Mouse (Mus musculus) lung, adult 2 months (tissue): Measurements from ENCODE around the gene Map7d2. TPM values are rescaled to one million over a fixed set of nuclear protein-coding genes. Genes with fewer than 3 reads are reported as not detected.
"Not testable (repeated sequence)": the region's sequence is repeated elsewhere in the genome, so short reads cannot be mapped to it uniquely, and the experiment has no call there.

ENCODE experiments used
- DNase-seq: peaks from one replicate; pipeline ENCODE4 v3.0.0; 2022
- H3K4me1 ChIP-seq: fragments of 200-500 bp; 2 replicates; pipeline ENCODE4 v1.6.1; 2011; ENCODE audit warnings: low read length; ENCODE audit not compliant: control insufficient read depth, insufficient read depth
- H3K4me3 ChIP-seq: fragments of 200-500 bp; replicated peaks from 2 replicates; pipeline ENCODE3; 2011; ENCODE audit warnings: low read depth, mild to moderate bottlenecking, control low read depth, low read length; ENCODE audit errors: extremely low read depth
- CTCF ChIP-seq: fragments of 200-500 bp; IDR thresholded peaks from 2 replicates; pipeline ENCODE4 v1.5.1; 2011; ENCODE audit warnings: mild to moderate bottlenecking, low read length, control low read depth; ENCODE audit not compliant: insufficient read depth
- POLR2A ChIP-seq: fragments of 200-500 bp; IDR thresholded peaks from 2 replicates; pipeline ENCODE4 v1.6.1; 2011; ENCODE audit warnings: low read depth, mild to moderate bottlenecking, control low read depth, low read length, borderline replicate concordance; ENCODE audit errors: extremely low read depth
- WGBS: fragments of 180-500 bp; shearing (Covaris S2); methylation state at CpG from one replicate; pipeline ENCODE4 v1.1.7; 2018; 5-methylcytosine and 5-hydroxymethylcytosine counted together
- polyA plus RNA-seq: library from polyadenylated mRNA; depleted of rRNA; stranded (reverse); fragments of >200 nt; gene quantifications from 2 replicates; pipeline ENCODE4 v1.2.3, GENCODE M21; 2012

Gene Map7d2
- polyA plus RNA-seq, 1 experiment = 0.06 TPM

- no peak for TF ChIP-seq CTCF
- no peak for TF ChIP-seq POLR2A
- Histone ChIP-seq H3K4me3 (peak overlapping the region; percentile 5), H3K4me1 (0 out of 2 replicates have a peak, but pooled peaks cover 2% of the 10 kb centered on the region)
- WGBS = 24% methylated on average over 63 of the region's 65 CpGs
- DNase-seq = no peak
Observed at GRCm38 (mm10) chrX:159414829-159415673, 679 bp downstream of the Map7d2 start.

- 84% methylated on average over 3 of the region's 3 CpGs for WGBS
- DNase-seq, H3K4me3 ChIP-seq, H3K4me1 ChIP-seq: not testable (repeated sequence)
Observed at GRCm38 (mm10) chrX:159430507-159430906, 16.1 kb downstream of the Map7d2 start.

GRCm38 (mm10) chrX:159442128-159442527 lies 27.8 kb downstream of the Map7d2 start:
- 27% methylated on average over 3 of the region's 3 CpGs for WGBS
- TF ChIP-seq CTCF (no peak), POLR2A (no peak)
- no peak overlapping the region for H3K4me3 ChIP-seq
- peak; percentile 4 for DNase-seq
- no peaks in the 10 kb centered on the region for H3K4me1 ChIP-seq

- no peak overlapping the region for H3K4me3 ChIP-seq
- DNase-seq = no peak
- WGBS = 94% methylated on average over 1 of the region's 1 CpGs
- no peak for TF ChIP-seq POLR2A
- no peak for TF ChIP-seq CTCF
- H3K4me1 ChIP-seq = no peaks in the 10 kb centered on the region
Observed at GRCm38 (mm10) chrX:159447133-159447532, 32.8 kb downstream of the Map7d2 start.

GRCm38 (mm10) chrX:159459006-159459654 lies 44.8 kb downstream of the Map7d2 start:
- 69% methylated on average over 7 of the region's 7 CpGs for WGBS

GRCm38 (mm10) chrX:159474799-159475198 lies 60.4 kb downstream of the Map7d2 start:
- DNase-seq = no peak
- H3K4me1 ChIP-seq = no peaks in the 10 kb centered on the region
- H3K4me3 ChIP-seq = no peak overlapping the region
- TF ChIP-seq POLR2A (no peak), CTCF (no peak)
- WGBS = 68% methylated on average over 1 of the region's 1 CpGs

More at GRCm38 (mm10) chrX:159459006-159459654, 44.8 kb downstream of the Map7d2 start:
- no peak for DNase-seq
- TF ChIP-seq CTCF (no peak), POLR2A (no peak)
- no peaks in the 10 kb centered on the region for H3K4me1 ChIP-seq
- no peak overlapping the region for H3K4me3 ChIP-seq

- not testable (repeated sequence) for DNase-seq, H3K4me1 ChIP-seq, H3K4me3 ChIP-seq
- WGBS = 73% methylated on average over 4 of the region's 4 CpGs
Observed at GRCm38 (mm10) chrX:159478243-159478940, 64.0 kb downstream of the Map7d2 start.

- TF ChIP-seq CTCF = no peak
- TF ChIP-seq POLR2A = no peak
- H3K4me1 ChIP-seq = no peaks in the 10 kb centered on the region
- WGBS = 74% methylated on average over 1 of the region's 1 CpGs
- DNase-seq = no peak
- H3K4me3 ChIP-seq = no peak overlapping the region
Observed at GRCm38 (mm10) chrX:159484247-159484646, 69.9 kb downstream of the Map7d2 start.

- Histone ChIP-seq H3K4me1 (no peaks in the 10 kb centered on the region), H3K4me3 (no peak overlapping the region)
- no peak for TF ChIP-seq POLR2A
- TF ChIP-seq CTCF = no peak
- no peak for DNase-seq
- WGBS = 55% methylated on average over 2 of the region's 2 CpGs
Observed at GRCm38 (mm10) chrX:159503181-159503580, 88.8 kb downstream of the Map7d2 start.
